Mouse (Mus musculus): Measurements from ENCODE around the gene C130032M10Rik. TPM values are rescaled to one million over a fixed set of nuclear protein-coding genes. Genes with fewer than 3 reads are reported as not detected.

Gene C130032M10Rik
- total RNA-seq (2023): not detected

DNA sequence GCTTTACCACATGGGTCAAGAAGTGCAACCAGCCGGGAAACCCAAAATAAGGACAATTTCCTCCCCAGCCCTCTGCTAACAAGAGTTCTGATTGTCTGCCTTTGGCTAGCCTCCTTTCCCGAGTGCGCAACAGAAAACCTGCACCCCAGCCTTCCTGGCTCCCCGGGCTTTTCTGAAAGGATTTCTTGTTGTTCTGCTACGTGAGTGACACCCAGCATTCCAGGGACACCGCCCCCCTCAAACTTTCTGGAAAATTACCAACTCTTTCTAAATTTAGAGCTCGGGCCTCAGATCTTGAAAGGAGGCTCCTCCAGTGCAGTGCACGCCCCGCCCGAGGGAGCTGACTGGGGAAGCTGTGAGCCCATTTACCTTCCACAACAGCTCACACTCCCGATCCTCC is at the start of gene C130032M10Rik:
Gene C130032M10Rik (plus strand): TSS at position 334 of the 400 bp plus-strand sequence.

DNA sequence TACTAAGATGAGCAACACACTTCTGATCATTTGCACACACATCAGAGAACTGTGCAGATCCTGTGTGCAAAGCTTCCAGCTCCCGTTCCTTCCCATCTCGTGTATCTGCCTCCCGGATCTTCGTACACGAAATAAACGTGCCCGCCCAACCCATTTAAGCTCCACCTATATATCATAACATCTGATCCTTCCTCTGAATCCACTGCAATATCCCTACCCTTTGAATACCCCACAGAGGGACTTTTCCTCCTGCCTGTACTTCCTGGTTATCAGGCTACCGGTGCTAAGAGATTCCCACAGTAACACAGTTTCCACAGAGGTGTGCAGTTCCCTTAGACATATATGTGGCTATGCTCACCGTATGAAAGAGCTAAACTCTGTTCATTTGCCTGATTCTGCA is 10.7 kb upstream of the C130032M10Rik start, which contains the start of gene Ccr4:
Gene Ccr4 (minus strand): TSS at position 101 of the 400 bp plus-strand sequence.

GRCm38 (mm10) chr9:114563761-114564606 is 48.5 kb downstream of the C130032M10Rik start, which contains the start of gene Trim71:
Gene Trim71, minus strand, starts transcription at chr9:114564369.

Other genes starting within 250 kb of the C130032M10Rik start
- gene Bcl2a1c, start 185.6 kb upstream of the C130032M10Rik start, total RNA-seq (2023): 1 to 10 TPM in 1 of 2 experiments, not detected in 1; 2.2 TPM
- gene Crtap, start 125.0 kb upstream of the C130032M10Rik start, total RNA-seq (2023): 1 to 10 TPM; 6.0 to 6.6 TPM
- gene Glb1, start 114.6 kb upstream of the C130032M10Rik start, total RNA-seq (2023): 10 to 100 TPM; 15.5 to 21.2 TPM
- gene Tmppe, start 114.6 kb upstream of the C130032M10Rik start, total RNA-seq (2023): 1 to 10 TPM; 7.6 to 7.8 TPM
- not detected for gene Ccr4, start 10.8 kb upstream of the C130032M10Rik start, total RNA-seq (2023)
- not detected for gene Trim71, start 48.7 kb downstream of the C130032M10Rik start, total RNA-seq (2023)
- 10 to 100 TPM; 40.7 to 43.3 TPM for gene Cnot10, start 124.5 kb downstream of the C130032M10Rik start, total RNA-seq (2023)
- 10 to 100 TPM; 48.6 to 50.9 TPM for gene Dync1li1, start 173.1 kb downstream of the C130032M10Rik start, total RNA-seq (2023)
- gene Cmtm6, start 215.4 kb downstream of the C130032M10Rik start, total RNA-seq (2023): 100 to 1,000 TPM; 187 to 189 TPM